Mouse (Mus musculus): ENCODE measurements around the gene Nt5c. TPM values are rescaled to one million over a fixed set of nuclear protein-coding genes. Genes with fewer than 3 reads are reported as not detected.

Nt5c gene
- polyA plus RNA-seq, 1 experiment from 2014 or later: 107 TPM

Small RNAs within 50 kb of the gene (microRNA-seq; reads per million reads assigned to microRNA genes)
- not detected for gene Mir3968

Other genes with a start within 250 kb of the Nt5c start
- 0.12 and 0.14 TPM in 2 replicates for gene Grin2c, start 224.6 kb downstream of the Nt5c start, polyA plus RNA-seq (2014; fragmentation: Nextera tagmentation; extraction: Ambion mirVana)
- gene Fdxr, start 214.8 kb downstream of the Nt5c start, polyA plus RNA-seq (2014; fragmentation: Nextera tagmentation; extraction: Ambion mirVana): 17.2 and 20.0 TPM in 2 replicates
- 0.24 and 0.40 TPM in 2 replicates for gene Fads6, start 194.2 kb downstream of the Nt5c start, polyA plus RNA-seq (2014; fragmentation: Nextera tagmentation; extraction: Ambion mirVana)
- gene Otop2, start 184.7 kb downstream of the Nt5c start, polyA plus RNA-seq (2014; fragmentation: Nextera tagmentation; extraction: Ambion mirVana): not detected in 2 replicates
- not detected in 2 replicates for gene Ush1g, start 169.8 kb downstream of the Nt5c start, polyA plus RNA-seq (2014; fragmentation: Nextera tagmentation; extraction: Ambion mirVana)
- 0.06 and 0.09 TPM in 2 replicates for gene Otop3, start 157.1 kb downstream of the Nt5c start, polyA plus RNA-seq (2014; fragmentation: Nextera tagmentation; extraction: Ambion mirVana)
- gene Hid1, start 124.1 kb downstream of the Nt5c start, polyA plus RNA-seq (2014; fragmentation: Nextera tagmentation; extraction: Ambion mirVana): 32.0 and 36.3 TPM in 2 replicates
- 17.7 and 19.0 TPM in 2 replicates for gene Cdr2l, start 109.9 kb downstream of the Nt5c start, polyA plus RNA-seq (2014; fragmentation: Nextera tagmentation; extraction: Ambion mirVana)
- gene Mrpl58, start 88.1 kb downstream of the Nt5c start, polyA plus RNA-seq (2014; fragmentation: Nextera tagmentation; extraction: Ambion mirVana): 203 and 253 TPM in 2 replicates
- gene Atp5h, start 71.9 kb downstream of the Nt5c start, polyA plus RNA-seq (2014; fragmentation: Nextera tagmentation; extraction: Ambion mirVana): 768 and 904 TPM in 2 replicates
- 17.8 and 17.9 TPM in 2 replicates for gene Kctd2, start 71.7 kb downstream of the Nt5c start, polyA plus RNA-seq (2014; fragmentation: Nextera tagmentation; extraction: Ambion mirVana)
- not detected in 2 replicates for gene Trim80, start 51.3 kb downstream of the Nt5c start, polyA plus RNA-seq (2014; fragmentation: Nextera tagmentation; extraction: Ambion mirVana)
- 0.12 TPM in 1 of 2 replicates, not detected in the other for gene Slc16a5, start 29.4 kb downstream of the Nt5c start, polyA plus RNA-seq (2014; fragmentation: Nextera tagmentation; extraction: Ambion mirVana)
- 11.5 and 14.6 TPM in 2 replicates for gene Armc7, start 16.2 kb downstream of the Nt5c start, polyA plus RNA-seq (2014; fragmentation: Nextera tagmentation; extraction: Ambion mirVana)
- 2,151 and 2,168 TPM in 2 replicates for gene Jpt1, start 22.5 kb upstream of the Nt5c start, polyA plus RNA-seq (2014; fragmentation: Nextera tagmentation; extraction: Ambion mirVana)
- 1,356 and 1,420 TPM in 2 replicates for gene Sumo2, start 44.4 kb upstream of the Nt5c start, polyA plus RNA-seq (2014; fragmentation: Nextera tagmentation; extraction: Ambion mirVana)
- gene Nup85, start 72.6 kb upstream of the Nt5c start, polyA plus RNA-seq (2014; fragmentation: Nextera tagmentation; extraction: Ambion mirVana): 117 and 122 TPM in 2 replicates
- 72.1 and 81.5 TPM in 2 replicates for gene Mrps7, start 112.1 kb upstream of the Nt5c start, polyA plus RNA-seq (2014; fragmentation: Nextera tagmentation; extraction: Ambion mirVana)
- 18.1 and 22.7 TPM in 2 replicates for gene Gga3, start 112.2 kb upstream of the Nt5c start, polyA plus RNA-seq (2014; fragmentation: Nextera tagmentation; extraction: Ambion mirVana)
- 9.5 and 12.5 TPM in 2 replicates for gene Mif4gd, start 121.1 kb upstream of the Nt5c start, polyA plus RNA-seq (2014; fragmentation: Nextera tagmentation; extraction: Ambion mirVana)
- 38.3 and 50.1 TPM in 2 replicates for gene Slc25a19, start 136.4 kb upstream of the Nt5c start, polyA plus RNA-seq (2014; fragmentation: Nextera tagmentation; extraction: Ambion mirVana)
- gene Grb2, start 216.7 kb upstream of the Nt5c start, polyA plus RNA-seq (2014; fragmentation: Nextera tagmentation; extraction: Ambion mirVana): 108 and 113 TPM in 2 replicates